Comparison of ENCODE assay signal across 10 mouse cellular contexts in genomic region chr4:115878216-115878678, GRCm38 (mm10). TPM values are rescaled to one million over a fixed set of nuclear protein-coding genes. Genes with fewer than 3 reads are reported as not detected.
A peak's percentile ranks its signal among the peaks of the same experiment; 100 is the strongest.
DNase-seq lines count a peak whose midpoint lies in the region; ATAC-seq and TF ChIP-seq lines count a peak whose summit lies in the region.
"Had no signal": no experiment of that assay in that cellular context is flagged by ENCODE, and none has a peak within 500 bp of the region (broad histone marks: within the 10 kb centered on the region; RNA-seq: fewer than 3 reads in every experiment).

No protein-coding gene starts in this region.

- H3K27ac ChIP-seq in heart, embryonic 16.5 days (ENCODE audit: low read length) = no peak overlapping the region
- no peak overlapping the region for H3K27ac ChIP-seq in forebrain, postnatal 0 days (ENCODE audit: low read depth, low read length)
- H3K27ac ChIP-seq in midbrain, embryonic 14.5 days (replicated peaks; ENCODE audit: low read depth, low read length) = peak overlapping the region; percentile 81
- H3K27ac ChIP-seq: limb, embryonic 13.5 days had no signal

- no peak for TF ChIP-seq CTCF in forebrain, postnatal 0 days (IDR thresholded peaks at IDR 0.05; ENCODE audit: low read depth)

- peaks cover 10% of the 10 kb centered on the region for H3K36me3 ChIP-seq in heart, embryonic 16.5 days (ENCODE audit: control insufficient read depth, insufficient read depth)
- peaks cover 10% of the 10 kb centered on the region for H3K36me3 ChIP-seq in forebrain, postnatal 0 days (ENCODE audit: insufficient read depth)
- 0 out of 2 replicates have a peak, but pooled peaks cover 9% of the 10 kb centered on the region for H3K36me3 ChIP-seq in midbrain, embryonic 14.5 days (ENCODE audit: control insufficient read depth, insufficient read depth, low read length)

- WGBS in heart, embryonic 16.5 days = 13% methylated on average over 11 of the region's 11 CpGs
- 5% methylated on average over 11 of the region's 11 CpGs for WGBS in forebrain, postnatal 0 days
- WGBS in midbrain, embryonic 14.5 days = under 1% methylated on average over 11 of the region's 11 CpGs

- H3K4me1 ChIP-seq in heart, embryonic 16.5 days (ENCODE audit: control insufficient read depth, insufficient read depth, low read length) = peaks cover 5% of the 10 kb centered on the region; the same call in 1 of the 2 replicates
- peaks cover 16% of the 10 kb centered on the region for H3K4me1 ChIP-seq in forebrain, postnatal 0 days (ENCODE audit: insufficient read depth)
- H3K4me1 ChIP-seq in midbrain, embryonic 14.5 days (ENCODE audit: control insufficient read depth, insufficient read depth, low read length) = peaks cover 49% of the 10 kb centered on the region

- intact Hi-C loops in heart, postnatal 10 days (cut with DNase I) = no loop called here
- intact Hi-C loops in gastrocnemius, postnatal 14 days (cut with DNase I; ENCODE audit: low total_unique reads) = no loop called here

- H3K4me2 ChIP-seq in heart, embryonic 16.5 days (ENCODE audit: low read depth, low read length) = peak overlapping the region; percentile 45
- no peak overlapping the region for H3K4me2 ChIP-seq in forebrain, postnatal 0 days (ENCODE audit: low read depth)
- H3K4me2 ChIP-seq in midbrain, embryonic 14.5 days (ENCODE audit: low read length) = peak overlapping the region; percentile 45
- H3K4me2 ChIP-seq: limb, embryonic 13.5 days had no signal

- ATAC-seq in heart, embryonic 16.5 days (replicated peaks; ENCODE audit: extremely low read depth, insufficient read depth, low FRiP score) = peak; percentile 61
- ATAC-seq in forebrain, postnatal 0 days = peak; percentile 19; the same call in 1 of the 2 replicates
- ATAC-seq in midbrain, embryonic 14.5 days (ENCODE audit: low FRiP score, low TSS enrichment) = peak; percentile 57; the same call in 1 of the 2 replicates

- no peak overlapping the region for H3K4me3 ChIP-seq in heart, embryonic 16.5 days (ENCODE audit: low read length)
- H3K4me3 ChIP-seq in forebrain, postnatal 0 days (ENCODE audit: low read depth, low read length) = no peak overlapping the region
- no peak overlapping the region for H3K4me3 ChIP-seq in midbrain, embryonic 14.5 days (replicated peaks; ENCODE audit: low read depth, low read length)
- H3K4me3 ChIP-seq: limb, embryonic 13.5 days; myocyte had no signal

- DNase-seq in heart, postnatal 10 days = no peak
- peak; percentile 88 for DNase-seq in ZHBTc4 (ENCODE audit: low read depth, low spot score)
- DNase-seq in forebrain, postnatal 0 days = no peak
- peak; percentile 84 for DNase-seq in midbrain, embryonic 14.5 days
- DNase-seq in right cerebral cortex, postnatal 14 days = no peak
- no peak for DNase-seq in gastrocnemius, postnatal 14 days
- no peak for DNase-seq in urinary bladder, postnatal 36 days (ENCODE audit: low spot score in 2 of 2)

- 0 out of 2 replicates have a peak overlapping the region, but pooled peaks have one; percentile 8 for H3K9ac ChIP-seq in heart, embryonic 16.5 days (ENCODE audit: low read length)
- 0 out of 2 replicates have a peak overlapping the region, but pooled peaks have one; percentile 10 for H3K9ac ChIP-seq in forebrain, postnatal 0 days
- H3K9ac ChIP-seq in midbrain, embryonic 14.5 days (replicated peaks; ENCODE audit: low read length) = peak overlapping the region; percentile 34; the same call in 1 of the 2 replicates
- H3K9ac ChIP-seq: limb, embryonic 13.5 days had no signal

- no peaks in the 10 kb centered on the region for H3K27me3 ChIP-seq in heart, embryonic 16.5 days (ENCODE audit: control insufficient read depth, insufficient read depth, low read length)
- no peaks in the 10 kb centered on the region for H3K27me3 ChIP-seq in forebrain, postnatal 0 days (ENCODE audit: insufficient read depth, low read length)
- no peaks in the 10 kb centered on the region for H3K27me3 ChIP-seq in midbrain, embryonic 14.5 days (ENCODE audit: control insufficient read depth, insufficient read depth, low read length)

- H3K9me3 ChIP-seq in heart, embryonic 16.5 days (replicated peaks; ENCODE audit: control insufficient read depth, low read length) = no peaks in the 10 kb centered on the region
- no peaks in the 10 kb centered on the region for H3K9me3 ChIP-seq in forebrain, postnatal 0 days (ENCODE audit: low read length)
- no peaks in the 10 kb centered on the region for H3K9me3 ChIP-seq in midbrain, embryonic 14.5 days (ENCODE audit: control insufficient read depth, low read length)
- H3K9me3 ChIP-seq: limb, embryonic 13.5 days had no signal

RNA-seq across cellular contexts. Expression of gene Kncn, which starts 6.0 kb away (rescaled TPM):
- not detected in 2 replicates for polyA plus RNA-seq in heart, embryonic 16.5 days (2015; fragmentation: Nextera tagmentation; extraction: Ambion mirVana)
- total RNA-seq in heart, postnatal 10 days (2021) = not detected
- 0.38 TPM in 1 of 2 replicates, not detected in the other for total RNA-seq in forebrain, postnatal 0 days (2014; rRNA removed)
- 0.10 and 0.44 TPM in 2 replicates for polyA plus RNA-seq in forebrain, postnatal 0 days (2015; fragmentation: Nextera tagmentation; extraction: Ambion mirVana)
- 0.15 and 0.24 TPM in 2 replicates for polyA plus RNA-seq in midbrain, embryonic 14.5 days (2014; fragmentation: Nextera tagmentation; extraction: Ambion mirVana)
- total RNA-seq in gastrocnemius, postnatal 14 days (2021) = not detected
- polyA plus RNA-seq: limb, embryonic 13.5 days; myocyte had no signal

RNA-seq across cellular contexts. Expression of gene 6430628N08Rik, which starts 12.2 kb away (rescaled TPM):
- not detected in 2 replicates for polyA plus RNA-seq in heart, embryonic 16.5 days (2015; fragmentation: Nextera tagmentation; extraction: Ambion mirVana)
- total RNA-seq in heart, postnatal 10 days (2021) = not detected
- 1.3 and 1.4 TPM in 2 replicates for total RNA-seq in forebrain, postnatal 0 days (2014; rRNA removed)
- polyA plus RNA-seq in forebrain, postnatal 0 days (2015; fragmentation: Nextera tagmentation; extraction: Ambion mirVana) = 0.54 and 0.62 TPM in 2 replicates
- polyA plus RNA-seq in midbrain, embryonic 14.5 days (2014; fragmentation: Nextera tagmentation; extraction: Ambion mirVana) = not detected in 2 replicates
- not detected for total RNA-seq in gastrocnemius, postnatal 14 days (2021)
- polyA plus RNA-seq: limb, embryonic 13.5 days; myocyte had no signal

RNA-seq across cellular contexts. Expression of gene Mknk1, which starts 39.2 kb away (rescaled TPM):
- 22.7 and 24.7 TPM in 2 replicates for polyA plus RNA-seq in heart, embryonic 16.5 days (2015; fragmentation: Nextera tagmentation; extraction: Ambion mirVana)
- total RNA-seq in heart, postnatal 10 days (2021) = 10 to 100 TPM; 26.2 to 30.2 TPM
- total RNA-seq in forebrain, postnatal 0 days (2014; rRNA removed) = 18.9 and 19.8 TPM in 2 replicates
- polyA plus RNA-seq in forebrain, postnatal 0 days (2015; fragmentation: Nextera tagmentation; extraction: Ambion mirVana) = 22.8 and 24.3 TPM in 2 replicates
- 16.0 and 18.0 TPM in 2 replicates for polyA plus RNA-seq in midbrain, embryonic 14.5 days (2014; fragmentation: Nextera tagmentation; extraction: Ambion mirVana)
- total RNA-seq in gastrocnemius, postnatal 14 days (2021) = 10 to 100 TPM; 23.8 to 25.4 TPM

RNA-seq across cellular contexts. Expression of gene Mob3c, which starts 50.4 kb away (rescaled TPM):
- 9.2 and 12.4 TPM in 2 replicates for polyA plus RNA-seq in heart, embryonic 16.5 days (2015; fragmentation: Nextera tagmentation; extraction: Ambion mirVana)
- total RNA-seq in heart, postnatal 10 days (2021) = 1 to 10 TPM; 6.1 to 7.0 TPM
- 3.0 and 9.0 TPM in 2 replicates for total RNA-seq in forebrain, postnatal 0 days (2014; rRNA removed)
- 1.6 and 3.0 TPM in 2 replicates for polyA plus RNA-seq in forebrain, postnatal 0 days (2015; fragmentation: Nextera tagmentation; extraction: Ambion mirVana)
- polyA plus RNA-seq in midbrain, embryonic 14.5 days (2014; fragmentation: Nextera tagmentation; extraction: Ambion mirVana) = 2.5 and 4.1 TPM in 2 replicates
- 1 to 10 TPM; 2.8 to 3.4 TPM for total RNA-seq in gastrocnemius, postnatal 14 days (2021)

Comparison
In these comparisons a context has a peak if more than half of its experiments do, and no peak if none do; other contexts are left out.
1. DNase-seq: peak in ZHBTc4 (single experiment) and midbrain, embryonic 14.5 days (single experiment); none in heart, postnatal 10 days (0 of 2), forebrain, postnatal 0 days (single experiment), right cerebral cortex, postnatal 14 days (single experiment), gastrocnemius, postnatal 14 days (single experiment) and urinary bladder, postnatal 36 days (0 of 2).
2. Peak in every context shown above with its lines, with median percentiles within 50 percentile points of each other: ATAC-seq and H3K9ac ChIP-seq.